Mouse (Mus musculus) yolk sac, embryonic 10.5 days (tissue): ENCODE data around the gene Armh1.

ENCODE experiments used
- DNase-seq: peaks from one replicate; pipeline ENCODE4 v3.0.0-alpha.2; 2017; ENCODE audit warnings: low spot score

Armh1 gene

GRCm38 (mm10) chr4:117251801-117252316 lies at the start of gene Armh1, which contains the start of gene Tmem53:
Gene Armh1, minus strand, starts transcription at chr4:117252125.
Gene Tmem53, plus strand, starts transcription at chr4:117251951.
- DNase-seq: peak; percentile 96

GRCm38 (mm10) chr4:117299921-117300320 lies 48.0 kb upstream of the Armh1 start:
- DNase-seq: no peak

- DNase-seq: no peak
These were observed 45.9 kb upstream of the Armh1 start for GRCm38 (mm10) chr4:117297819-117298218.

- DNase-seq: no peak
These were observed 45.1 kb upstream of the Armh1 start for GRCm38 (mm10) chr4:117296849-117297593.

GRCm38 (mm10) chr4:117291696-117292095 lies 39.8 kb upstream of the Armh1 start:
- DNase-seq: no peak

GRCm38 (mm10) chr4:117288927-117289801 lies 37.2 kb upstream of the Armh1 start:
- peak; percentile 91 for DNase-seq

- no peak for DNase-seq
These were observed 36.5 kb upstream of the Armh1 start for GRCm38 (mm10) chr4:117288277-117288926.

- DNase-seq: no peak
These were observed 32.4 kb upstream of the Armh1 start for GRCm38 (mm10) chr4:117284363-117284762.

GRCm38 (mm10) chr4:117283271-117284191 lies 31.6 kb upstream of the Armh1 start:
- peak; percentile 38 for DNase-seq

- DNase-seq: no peak
These were observed 29.3 kb upstream of the Armh1 start for GRCm38 (mm10) chr4:117281090-117281845.

- no peak for DNase-seq
These were observed 28.5 kb upstream of the Armh1 start for GRCm38 (mm10) chr4:117280397-117280930.

- DNase-seq: no peak
These were observed 27.3 kb upstream of the Armh1 start for GRCm38 (mm10) chr4:117279253-117279642.

- DNase-seq: no peak
These were observed 26.7 kb upstream of the Armh1 start for GRCm38 (mm10) chr4:117278381-117279252.

GRCm38 (mm10) chr4:117277687-117278086 lies 25.8 kb upstream of the Armh1 start:
- no peak for DNase-seq

- DNase-seq: no peak
These were observed 25.1 kb upstream of the Armh1 start for GRCm38 (mm10) chr4:117277021-117277420.

GRCm38 (mm10) chr4:117276281-117276711 lies 24.4 kb upstream of the Armh1 start:
- DNase-seq: no peak

- no peak for DNase-seq
These were observed 22.8 kb upstream of the Armh1 start for GRCm38 (mm10) chr4:117274720-117275119.

- DNase-seq: peak; percentile 29
These were observed 20.5 kb upstream of the Armh1 start for GRCm38 (mm10) chr4:117272459-117272858.

GRCm38 (mm10) chr4:117270278-117270677 lies 18.4 kb upstream of the Armh1 start:
- DNase-seq: peak; percentile 60
